ENCODE assay signal across 20 mouse cellular contexts in the genomic region with DNA sequence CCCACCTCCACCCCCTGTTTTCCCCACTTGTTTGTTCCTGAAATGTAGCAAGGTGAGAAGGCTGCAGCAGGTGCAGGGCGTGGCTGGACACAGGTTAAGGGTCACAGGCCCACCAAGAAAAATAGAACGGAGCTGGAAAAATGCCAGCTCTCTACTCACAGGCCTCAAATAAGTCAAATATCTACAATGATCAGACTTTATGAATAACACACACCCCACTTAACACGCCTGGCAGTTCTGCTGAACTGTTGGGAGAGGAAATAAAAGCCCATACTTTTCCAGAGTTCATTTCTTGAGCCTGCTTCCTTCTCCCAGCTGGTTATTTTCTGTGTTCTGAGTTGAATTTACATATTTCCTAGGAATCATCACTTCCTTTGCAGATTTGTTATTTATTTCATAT.
DNase-seq lines count a peak whose midpoint lies in the region; ATAC-seq and TF ChIP-seq lines count a peak whose summit lies in the region.
"Had no signal": no experiment of that assay in that cellular context is flagged by ENCODE, and none has a peak within 500 bp of the region (broad histone marks: within the 10 kb centered on the region; RNA-seq: fewer than 3 reads in every experiment).

No protein-coding gene starts in this region.

- H3K4me2 ChIP-seq in forebrain, embryonic 13.5 days, result no peak overlapping the region
- no peak overlapping the region for H3K4me2 ChIP-seq in stomach, embryonic 16.5 days (ENCODE audit: low read depth, low read length)
- no peak overlapping the region for H3K4me2 ChIP-seq in kidney, embryonic 15.5 days
- H3K4me2 ChIP-seq: heart, embryonic 11.5 days had no signal

- no peak for DNase-seq in forebrain, embryonic 10.5 days (ENCODE audit: extremely low spot score, low spot score)
- no peak for DNase-seq in left cerebral cortex, adult 2 months (ENCODE audit: extremely low spot score in 1 of 2, low spot score in 2 of 2)
- DNase-seq in left cerebral cortex, adult 9 months (ENCODE audit: low spot score in 2 of 2), result no peak
- DNase-seq in testis, postnatal 14 days (ENCODE audit: low spot score), result peak; percentile 21
- DNase-seq in testis, postnatal 10 days (ENCODE audit: low spot score), result no peak
- DNase-seq: adrenal gland, postnatal 25 days; cerebellum, adult 8-10 months; cerebellum, postnatal 36 days; gastrocnemius, postnatal 10 days; kidney, adult 11 months; kidney, postnatal 4 days; lung, postnatal 14 days; thymus, postnatal 36 days had no signal

- H3K9ac ChIP-seq in forebrain, embryonic 13.5 days, result no peak overlapping the region
- H3K9ac ChIP-seq in stomach, embryonic 16.5 days (ENCODE audit: low read length), result no peak overlapping the region
- H3K9ac ChIP-seq in kidney, embryonic 15.5 days, result no peak overlapping the region
- H3K9ac ChIP-seq: neural tube, embryonic 15.5 days had no signal

- H3K36me3 ChIP-seq in forebrain, embryonic 13.5 days (ENCODE audit: poor library complexity, severe bottlenecking), result no peaks in the 10 kb centered on the region
- H3K36me3 ChIP-seq in forebrain, embryonic 10.5 days (replicated peaks), result no peaks in the 10 kb centered on the region
- H3K36me3 ChIP-seq in stomach, embryonic 16.5 days (ENCODE audit: control insufficient read depth, insufficient read depth, low read length), result no peaks in the 10 kb centered on the region
- no peaks in the 10 kb centered on the region for H3K36me3 ChIP-seq in kidney, embryonic 15.5 days
- H3K36me3 ChIP-seq: hindbrain, embryonic 10.5 days; neural tube, embryonic 15.5 days had no signal

- no peaks in the 10 kb centered on the region for H3K27me3 ChIP-seq in forebrain, embryonic 13.5 days
- H3K27me3 ChIP-seq in forebrain, embryonic 10.5 days (ENCODE audit: poor library complexity, severe bottlenecking), result no peaks in the 10 kb centered on the region
- no peaks in the 10 kb centered on the region for H3K27me3 ChIP-seq in stomach, embryonic 16.5 days (ENCODE audit: control insufficient read depth, insufficient read depth, low read length)
- no peaks in the 10 kb centered on the region for H3K27me3 ChIP-seq in kidney, embryonic 15.5 days
- H3K27me3 ChIP-seq: neural tube, embryonic 15.5 days had no signal

- no peaks in the 10 kb centered on the region for H3K9me3 ChIP-seq in forebrain, embryonic 13.5 days (replicated peaks)
- no peaks in the 10 kb centered on the region for H3K9me3 ChIP-seq in forebrain, embryonic 10.5 days
- H3K9me3 ChIP-seq in stomach, embryonic 16.5 days (replicated peaks; ENCODE audit: control insufficient read depth, low read length), result no peaks in the 10 kb centered on the region
- H3K9me3 ChIP-seq in kidney, embryonic 15.5 days (replicated peaks), result no peaks in the 10 kb centered on the region
- H3K9me3 ChIP-seq: hindbrain, embryonic 10.5 days; neural tube, embryonic 15.5 days had no signal

- 75% methylated on average over 3 of the region's 3 CpGs for WGBS in forebrain, embryonic 13.5 days
- WGBS in forebrain, embryonic 10.5 days, result 88% methylated on average over 3 of the region's 3 CpGs
- WGBS in stomach, embryonic 16.5 days, result 35% methylated on average over 3 of the region's 3 CpGs
- WGBS in kidney, embryonic 15.5 days, result 69% methylated on average over 3 of the region's 3 CpGs

- peak overlapping the region; percentile 89 for H3K27ac ChIP-seq in forebrain, embryonic 13.5 days
- H3K27ac ChIP-seq in forebrain, embryonic 10.5 days, result no peak overlapping the region
- H3K27ac ChIP-seq in left cerebral cortex, adult 2 months, result peak overlapping the region; percentile 82
- H3K27ac ChIP-seq in stomach, embryonic 16.5 days (ENCODE audit: low read length), result no peak overlapping the region
- no peak overlapping the region for H3K27ac ChIP-seq in kidney, embryonic 15.5 days

- H3K4me3 ChIP-seq in forebrain, embryonic 13.5 days, result no peak overlapping the region
- no peak overlapping the region for H3K4me3 ChIP-seq in forebrain, embryonic 10.5 days
- no peak overlapping the region for H3K4me3 ChIP-seq in left cerebral cortex, adult 2 months
- no peak overlapping the region for H3K4me3 ChIP-seq in stomach, embryonic 16.5 days (replicated peaks; ENCODE audit: low read length)
- no peak overlapping the region for H3K4me3 ChIP-seq in kidney, embryonic 15.5 days (replicated peaks)
- H3K4me3 ChIP-seq: hindbrain, embryonic 10.5 days; neural tube, embryonic 15.5 days had no signal

- H3K4me1 ChIP-seq in forebrain, embryonic 13.5 days, result peaks cover 18% of the 10 kb centered on the region
- H3K4me1 ChIP-seq in forebrain, embryonic 10.5 days, result peaks cover 3% of the 10 kb centered on the region; the same call in 1 of the 2 replicates
- peaks cover 3% of the 10 kb centered on the region; the same call in 1 of the 2 replicates for H3K4me1 ChIP-seq in stomach, embryonic 16.5 days (ENCODE audit: control insufficient read depth, insufficient read depth, low read length)
- no peaks in the 10 kb centered on the region for H3K4me1 ChIP-seq in kidney, embryonic 15.5 days

- intact Hi-C loops in left cerebral cortex, adult 2 months (cut with DNase I), result no loop called here

- ATAC-seq in forebrain, embryonic 13.5 days, result no peak
- peak; percentile 40; the same call in 1 of the 2 replicates for ATAC-seq in stomach, embryonic 16.5 days (ENCODE audit: insufficient read depth, low FRiP score)
- ATAC-seq in kidney, embryonic 15.5 days (replicated peaks; ENCODE audit: low FRiP score), result no peak
- ATAC-seq: CD4-positive, CD25-positive, alpha-beta regulatory T cell, adult 4 months had no signal

- no peak for TF ChIP-seq CTCF in left cerebral cortex, adult 2 months (IDR thresholded peaks at IDR 0.05)

Comparison
In these comparisons a context has a peak if more than half of its experiments do, and no peak if none do; other contexts are left out.
1. H3K27ac ChIP-seq: peak in forebrain, embryonic 13.5 days (single experiment) and left cerebral cortex, adult 2 months (single experiment); none in forebrain, embryonic 10.5 days (single experiment), stomach, embryonic 16.5 days (single experiment) and kidney, embryonic 15.5 days (single experiment).